Mouse (Mus musculus): ENCODE measurements at regions not wholly inside any gene's neighbourhood (a gene's known extent, or its start where the extent isn't known, plus 50 kb on each side); places are given as distances from the start of the nearest gene placed in this dataset.

- in situ Hi-C loops (cut with MboI, MseI) = no loop called here
Observed at GRCm38 (mm10) chr3:38585509-38585908, 100.9 kb upstream of the Ankrd50 start.

GRCm38 (mm10) chr3:38579781-38580180, 95.1 kb upstream of the Ankrd50 start:
- in situ Hi-C loops (cut with MboI, MseI) = no loop called here

GRCm38 (mm10) chr3:38577890-38578628, 93.4 kb upstream of the Ankrd50 start:
- in situ Hi-C loops (cut with MboI, MseI) = no loop called here

GRCm38 (mm10) chr3:38573594-38573993, 89.0 kb upstream of the Ankrd50 start:
- in situ Hi-C loops (cut with MboI, MseI) = no loop called here

GRCm38 (mm10) chr3:38572159-38572558, 87.5 kb upstream of the Ankrd50 start:
- in situ Hi-C loops (cut with MboI, MseI) = no loop called here

- in situ Hi-C loops (cut with MboI, MseI) = no loop called here
Observed at GRCm38 (mm10) chr3:38571224-38571623, 86.6 kb upstream of the Ankrd50 start.

- in situ Hi-C loops (cut with MboI, MseI) = no loop called here
Observed at GRCm38 (mm10) chr3:38569001-38569400, 84.4 kb upstream of the Ankrd50 start.

GRCm38 (mm10) chr3:38568596-38568975, 83.9 kb upstream of the Ankrd50 start:
- in situ Hi-C loops (cut with MboI, MseI) = no loop called here

GRCm38 (mm10) chr3:38567946-38568595, 83.4 kb upstream of the Ankrd50 start:
- in situ Hi-C loops (cut with MboI, MseI) = no loop called here

GRCm38 (mm10) chr3:38566576-38566975, 81.9 kb upstream of the Ankrd50 start:
- in situ Hi-C loops (cut with MboI, MseI) = no loop called here

- in situ Hi-C loops (cut with MboI, MseI) = no loop called here
Observed at GRCm38 (mm10) chr3:38564844-38565243, 80.2 kb upstream of the Ankrd50 start.

GRCm38 (mm10) chr3:38564364-38564763, 79.7 kb upstream of the Ankrd50 start:
- in situ Hi-C loops (cut with MboI, MseI) = no loop called here

- in situ Hi-C loops (cut with MboI, MseI) = no loop called here
Observed at GRCm38 (mm10) chr3:38561186-38561585, 76.5 kb upstream of the Ankrd50 start.

GRCm38 (mm10) chr3:38555939-38556338, 71.3 kb upstream of the Ankrd50 start:
- in situ Hi-C loops (cut with MboI, MseI) = no loop called here

- in situ Hi-C loops (cut with MboI, MseI) = no loop called here
Observed at GRCm38 (mm10) chr3:38553470-38554043, 68.9 kb upstream of the Ankrd50 start.

- in situ Hi-C loops (cut with MboI, MseI) = no loop called here
Observed at GRCm38 (mm10) chr3:38547032-38547431, 62.4 kb upstream of the Ankrd50 start.

- in situ Hi-C loops (cut with MboI, MseI) = no loop called here
Observed at GRCm38 (mm10) chr3:38545501-38545896, 60.9 kb upstream of the Ankrd50 start.

- in situ Hi-C loops (cut with MboI, MseI) = no loop called here
Observed at GRCm38 (mm10) chr3:38544718-38545500, 60.3 kb upstream of the Ankrd50 start.

- in situ Hi-C loops (cut with MboI, MseI) = no loop called here
Observed at GRCm38 (mm10) chr3:38543816-38544215, 59.2 kb upstream of the Ankrd50 start.

- in situ Hi-C loops (cut with MboI, MseI) = no loop called here
Observed at GRCm38 (mm10) chr3:38541296-38541695, 56.7 kb upstream of the Ankrd50 start.

- in situ Hi-C loops (cut with MboI, MseI) = no loop called here
Observed at GRCm38 (mm10) chr3:38538309-38538708, 53.7 kb upstream of the Ankrd50 start.

- in situ Hi-C loops (cut with MboI, MseI) = no loop called here
Observed at GRCm38 (mm10) chr3:38537770-38538169, 53.1 kb upstream of the Ankrd50 start.
